Mouse (Mus musculus) heart, adult 2 months (tissue): ENCODE measurements around the gene Sgta. TPM values are rescaled to one million over a fixed set of nuclear protein-coding genes. Genes with fewer than 3 reads are reported as not detected.

ENCODE experiments used
- DNase-seq, 2 experiments: peaks; one replicate each; pipeline ENCODE4 v3.0.0; 2021
- H3K27ac ChIP-seq: fragments of 200-600 bp; 2 replicates; pipeline ENCODE4 v1.8.1; 2022
- H3K27me3 ChIP-seq: fragments of 200-500 bp; 2 replicates; pipeline ENCODE4 v1.6.1; 2012; ENCODE audit warnings: mild to moderate bottlenecking, low read length, inconsistent platforms, mixed read lengths; ENCODE audit not compliant: control insufficient read depth, insufficient read depth
- H3K36me3 ChIP-seq: fragments of 200-500 bp; 2 replicates; pipeline ENCODE4 v1.6.1; 2012; ENCODE audit warnings: low read length, inconsistent platforms; ENCODE audit not compliant: control insufficient read depth, insufficient read depth
- H3K4me1 ChIP-seq: fragments of 200-500 bp; 2 replicates; pipeline ENCODE4 v1.6.1; 2011; ENCODE audit warnings: low read length; ENCODE audit not compliant: control insufficient read depth, insufficient read depth
- H3K4me3 ChIP-seq: fragments of 200-600 bp; 2 replicates; pipeline ENCODE4 v1.8.1; 2022
- H3K79me2 ChIP-seq: fragments of 200-500 bp; replicated peaks from 2 replicates; pipeline ENCODE4 v1.6.1; 2012; ENCODE audit warnings: mild to moderate bottlenecking, inconsistent platforms, low read length, moderate library complexity, mixed read lengths; ENCODE audit not compliant: control insufficient read depth, insufficient read depth
- H3K9ac ChIP-seq: fragments of 200-500 bp; 2 replicates; pipeline ENCODE4 v1.6.1; 2012; ENCODE audit warnings: low read depth, mild to moderate bottlenecking, control low read depth, inconsistent platforms, low read length, mixed read lengths
- CTCF ChIP-seq: fragments of 200-600 bp; IDR thresholded peaks from 2 replicates; pipeline ENCODE4 v1.8.1; 2022; ENCODE audit warnings: antibody characterized with exemption, mild to moderate bottlenecking, moderate library complexity
- EP300 ChIP-seq: fragments of 200-500 bp; IDR thresholded peaks from 2 replicates; pipeline ENCODE4 v1.6.1; 2011; ENCODE audit warnings: low read depth, low read length, control low read depth; ENCODE audit not compliant: insufficient read depth
- POLR2A ChIP-seq: fragments of 200-500 bp; IDR thresholded peaks from 2 replicates; pipeline ENCODE4 v1.6.1; 2011; ENCODE audit warnings: mild to moderate bottlenecking, low read depth, low read length, control low read depth; ENCODE audit not compliant: insufficient read depth
- WGBS: fragments of 180-500 bp; shearing (Covaris S2); methylation state at CpG from one replicate; pipeline ENCODE4 v1.1.7; 2018; 5-methylcytosine and 5-hydroxymethylcytosine counted together
- intact Hi-C: fragments of 180-260 bp; cut with DNase I; formaldehyde crosslinking; loops from one replicate; pipeline ENCODE4 v1.15.1; 2025
- microRNA-seq, 2 experiments: library from miRNA; unstranded; fragments of <30 nt; microRNA quantifications; one replicate each; pipeline ENCODE4 v1.2.0; 2021
- polyA plus RNA-seq: library from polyadenylated mRNA; depleted of rRNA; stranded (reverse); fragments of >200 nt; gene quantifications from 2 replicates; pipeline ENCODE4 v1.2.3, GENCODE M21; 2012; rRNA removed
- total RNA-seq, 2 experiments: library from RNA; stranded (reverse); gene quantifications; 2 replicates each; pipeline ENCODE4 v1.2.3; 2021

The Sgta gene
- total and polyA plus RNA-seq, 3 experiments, result 84.5 to 158 (median 90.1) TPM

- Histone ChIP-seq H3K9ac (no peak overlapping the region), H3K4me3 (no peak overlapping the region), H3K27ac (no peak overlapping the region), H3K4me1 (no peaks in the 10 kb centered on the region), H3K27me3 (no peaks in the 10 kb centered on the region), H3K36me3 (no peaks in the 10 kb centered on the region), H3K79me2 (no peaks in the 10 kb centered on the region)
- DNase-seq, result no peak
- WGBS, result 29% methylated on average over 14 of the region's 14 CpGs
- no peak for TF ChIP-seq EP300
- no peak for TF ChIP-seq CTCF
- TF ChIP-seq POLR2A, result no peak
- intact Hi-C loops, result loop anchor here (2.0 to 5.0 kb wide), 5 partner anchors 44 to 251 kb away; no protein-coding TSS in a partner anchor
Measured at GRCm38 (mm10) chr10:80998021-80998420, 62.0 kb downstream of the Sgta start.

GRCm38 (mm10) chr10:80997332-80997731 lies 62.6 kb downstream of the Sgta start:
- Histone ChIP-seq H3K27ac (no peak overlapping the region), H3K4me1 (no peaks in the 10 kb centered on the region), H3K79me2 (no peaks in the 10 kb centered on the region), H3K9ac (no peak overlapping the region), H3K36me3 (no peaks in the 10 kb centered on the region), H3K4me3 (no peak overlapping the region), H3K27me3 (no peaks in the 10 kb centered on the region)
- TF ChIP-seq CTCF (no peak), POLR2A (no peak), EP300 (no peak)
- WGBS, result 82% methylated on average over 8 of the region's 8 CpGs
- no peak for DNase-seq
- intact Hi-C loops, result loop anchor here (5.0 kb wide), 3 partner anchors 45 to 250 kb away; no protein-coding TSS in a partner anchor

- H3K27me3 ChIP-seq, result no peaks in the 10 kb centered on the region
- TF ChIP-seq EP300 (no peak), CTCF (no peak), POLR2A (no peak)
- no peak overlapping the region for H3K27ac ChIP-seq
- no peaks in the 10 kb centered on the region for H3K4me1 ChIP-seq
- no peak for DNase-seq
- H3K4me3 ChIP-seq, result no peak overlapping the region
- H3K9ac ChIP-seq, result no peak overlapping the region
- 92% methylated on average over 8 of the region's 8 CpGs for WGBS
- no peaks in the 10 kb centered on the region for H3K79me2 ChIP-seq
- intact Hi-C loops, result loop anchor here (5.0 kb wide), 3 partner anchors 46 to 249 kb away; no protein-coding TSS in a partner anchor
- H3K36me3 ChIP-seq, result no peaks in the 10 kb centered on the region
Measured at GRCm38 (mm10) chr10:80996501-80996900, 63.5 kb downstream of the Sgta start.

GRCm38 (mm10) chr10:80995091-80995632 lies 64.8 kb downstream of the Sgta start:
- Histone ChIP-seq H3K27me3 (no peaks in the 10 kb centered on the region), H3K4me1 (no peaks in the 10 kb centered on the region), H3K9ac (no peak overlapping the region), H3K36me3 (no peaks in the 10 kb centered on the region), H3K27ac (peak overlapping the region; percentile 0), H3K79me2 (no peaks in the 10 kb centered on the region), H3K4me3 (no peak overlapping the region)
- WGBS, result 11% methylated on average over 21 of the region's 21 CpGs
- peak; percentile 77 to 84 for DNase-seq
- intact Hi-C loops, result loop anchor here (1.0 to 5.0 kb wide), 4 partner anchors 47 to 248 kb away; no protein-coding TSS in a partner anchor
- TF ChIP-seq EP300 (peak; percentile 96), CTCF (no peak)

GRCm38 (mm10) chr10:80994621-80995020 lies 65.4 kb downstream of the Sgta start:
- H3K27ac ChIP-seq, result peak overlapping the region; percentile 0; the same call in 1 of the 2 replicates

More at GRCm38 (mm10) chr10:80994621-80995020, 65.4 kb downstream of the Sgta start:
- TF ChIP-seq EP300, result peak; percentile 90
- TF ChIP-seq POLR2A, result no peak
- no peak for TF ChIP-seq CTCF
- WGBS, result 32% methylated on average over 4 of the region's 4 CpGs
- no peaks in the 10 kb centered on the region for H3K79me2 ChIP-seq
- DNase-seq, result peak; percentile 33 to 70
- H3K27me3 ChIP-seq, result no peaks in the 10 kb centered on the region
- H3K9ac ChIP-seq, result no peak overlapping the region
- no peaks in the 10 kb centered on the region for H3K4me1 ChIP-seq
- H3K4me3 ChIP-seq, result no peak overlapping the region
- intact Hi-C loops, result loop anchor here (1.0 to 5.0 kb wide), 4 partner anchors 48 to 247 kb away; no protein-coding TSS in a partner anchor
- H3K36me3 ChIP-seq, result no peaks in the 10 kb centered on the region

Small RNAs within 50 kb of the gene (microRNA-seq; reads per million reads assigned to microRNA genes)
- 0 reads per million in 2 experiments for gene Mir5615-1
- 0 reads per million in 2 experiments for gene Mir5615-2

Other genes starting within 250 kb of the Sgta start
- gene Jsrp1, start 246.7 kb downstream of the Sgta start, total RNA-seq, result 1 to 10 TPM in 1 of 2 experiments, under 1 TPM in 1; 0.25 to 1.1 TPM
- gene Jsrp1, start 246.7 kb downstream of the Sgta start, polyA plus RNA-seq, result 0.21 and 0.56 TPM in 2 replicates
- gene Oaz1, start 233.5 kb downstream of the Sgta start, total RNA-seq, result 100 to 1,000 TPM; 850 to 914 TPM
- 1,001 and 1,201 TPM in 2 replicates for gene Oaz1, start 233.5 kb downstream of the Sgta start, polyA plus RNA-seq
- gene Lingo3, start 216.1 kb downstream of the Sgta start, total RNA-seq, result 10 to 100 TPM; 10.7 to 15.8 TPM
- 12.0 and 15.1 TPM in 2 replicates for gene Lingo3, start 216.1 kb downstream of the Sgta start, polyA plus RNA-seq
- gene Lsm7, start 205.0 kb downstream of the Sgta start, total RNA-seq, result 10 to 100 TPM; 19.4 to 23.2 TPM
- 74.9 and 79.9 TPM in 2 replicates for gene Lsm7, start 205.0 kb downstream of the Sgta start, polyA plus RNA-seq
- 10 to 100 TPM; 15.4 to 16.8 TPM for gene Sppl2b, start 204.9 kb downstream of the Sgta start, total RNA-seq
- 51.4 and 74.2 TPM in 2 replicates for gene Sppl2b, start 204.9 kb downstream of the Sgta start, polyA plus RNA-seq
- gene Tmprss9, start 188.3 kb downstream of the Sgta start, total RNA-seq, result not detected
- 0.02 TPM in 1 of 2 replicates, not detected in the other for gene Tmprss9, start 188.3 kb downstream of the Sgta start, polyA plus RNA-seq
- 100 to 1,000 TPM; 126 to 133 TPM for gene Timm13, start 159.2 kb downstream of the Sgta start, total RNA-seq
- gene Timm13, start 159.2 kb downstream of the Sgta start, polyA plus RNA-seq, result 151 and 188 TPM in 2 replicates
- gene Lmnb2, start 141.9 kb downstream of the Sgta start, total RNA-seq, result 1 to 10 TPM; 3.6 to 5.4 TPM
- 5.4 and 7.4 TPM in 2 replicates for gene Lmnb2, start 141.9 kb downstream of the Sgta start, polyA plus RNA-seq
- 10 to 100 TPM; 10.9 to 13.9 TPM for gene Gadd45b, start 130.1 kb downstream of the Sgta start, total RNA-seq
- 10.0 and 10.1 TPM in 2 replicates for gene Gadd45b, start 130.1 kb downstream of the Sgta start, polyA plus RNA-seq
- under 1 TPM; 0.50 to 0.63 TPM for gene Gng7, start 45.2 kb downstream of the Sgta start, total RNA-seq
- 0.68 and 1.1 TPM in 2 replicates for gene Gng7, start 45.2 kb downstream of the Sgta start, polyA plus RNA-seq
- gene Diras1, start 34.5 kb downstream of the Sgta start, total RNA-seq, result not detected
- 0.04 and 0.06 TPM in 2 replicates for gene Diras1, start 34.5 kb downstream of the Sgta start, polyA plus RNA-seq
- 10 to 100 TPM; 13.9 to 14.4 TPM for gene Slc39a3, start 22.8 kb downstream of the Sgta start, total RNA-seq
- gene Slc39a3, start 22.8 kb downstream of the Sgta start, polyA plus RNA-seq, result 20.5 and 21.9 TPM in 2 replicates
- gene Thop1, start 9.9 kb upstream of the Sgta start, total RNA-seq, result 10 to 100 TPM; 11.3 to 15.5 TPM
- 15.2 and 17.0 TPM in 2 replicates for gene Thop1, start 9.9 kb upstream of the Sgta start, polyA plus RNA-seq
- gene Creb3l3, start 38.7 kb upstream of the Sgta start, total RNA-seq, result under 1 TPM; 0.36 to 0.70 TPM
- 0.06 and 0.15 TPM in 2 replicates for gene Creb3l3, start 38.7 kb upstream of the Sgta start, polyA plus RNA-seq
- gene Map2k2, start 45.7 kb upstream of the Sgta start, total RNA-seq, result 100 to 1,000 TPM; 115 to 123 TPM
- gene Map2k2, start 45.7 kb upstream of the Sgta start, polyA plus RNA-seq, result 89.3 and 116 TPM in 2 replicates
- 10 to 100 TPM; 35.2 to 41.4 TPM for gene Zbtb7a, start 75.0 kb upstream of the Sgta start, total RNA-seq
- 16.1 and 20.6 TPM in 2 replicates for gene Zbtb7a, start 75.0 kb upstream of the Sgta start, polyA plus RNA-seq
- gene Pias4, start 107.7 kb upstream of the Sgta start, total RNA-seq, result 10 to 100 TPM; 14.1 to 16.5 TPM
- gene Pias4, start 107.7 kb upstream of the Sgta start, polyA plus RNA-seq, result 22.3 and 23.3 TPM in 2 replicates
- 1,000 to 10,000 TPM; 1,027 to 1,244 TPM for gene Eef2, start 116.5 kb upstream of the Sgta start, total RNA-seq
- gene Eef2, start 116.5 kb upstream of the Sgta start, polyA plus RNA-seq, result 887 and 1,187 TPM in 2 replicates
- gene Dapk3, start 122.8 kb upstream of the Sgta start, total RNA-seq, result 10 to 100 TPM; 27.8 to 29.0 TPM
- gene Dapk3, start 122.8 kb upstream of the Sgta start, polyA plus RNA-seq, result 30.6 and 35.5 TPM in 2 replicates
- not detected for gene 4930442H23Rik, start 123.7 kb upstream of the Sgta start, total RNA-seq
- not detected in 2 replicates for gene 4930442H23Rik, start 123.7 kb upstream of the Sgta start, polyA plus RNA-seq
- 1 to 10 TPM; 8.7 to 8.8 TPM for gene Nmrk2, start 141.9 kb upstream of the Sgta start, total RNA-seq
- 4.7 and 6.3 TPM in 2 replicates for gene Nmrk2, start 141.9 kb upstream of the Sgta start, polyA plus RNA-seq
- under 1 TPM in 1 of 2 experiments, not detected in 1; 0.09 TPM for gene Atcay, start 170.7 kb upstream of the Sgta start, total RNA-seq
- gene Atcay, start 170.7 kb upstream of the Sgta start, polyA plus RNA-seq, result 0.14 and 0.20 TPM in 2 replicates
- gene Zfr2, start 173.0 kb upstream of the Sgta start, total RNA-seq, result 1 to 10 TPM; 1.8 to 2.0 TPM
- 5.0 and 6.3 TPM in 2 replicates for gene Zfr2, start 173.0 kb upstream of the Sgta start, polyA plus RNA-seq
- under 1 TPM; 0.48 to 0.86 TPM for gene Matk, start 192.8 kb upstream of the Sgta start, total RNA-seq
- gene Matk, start 192.8 kb upstream of the Sgta start, polyA plus RNA-seq, result 0.97 and 1.5 TPM in 2 replicates
- 100 to 1,000 TPM in 1 of 2 experiments, 10 to 100 TPM in 1; 85.7 to 101 TPM for gene Mrpl54, start 206.8 kb upstream of the Sgta start, total RNA-seq
- 66.7 and 93.2 TPM in 2 replicates for gene Mrpl54, start 206.8 kb upstream of the Sgta start, polyA plus RNA-seq
- 100 to 1,000 TPM; 111 to 123 TPM for gene Apba3, start 206.8 kb upstream of the Sgta start, total RNA-seq
- 151 TPM in 2 replicates for gene Apba3, start 206.8 kb upstream of the Sgta start, polyA plus RNA-seq
- not detected for gene Tjp3, start 231.4 kb upstream of the Sgta start, total RNA-seq
- gene Tjp3, start 231.4 kb upstream of the Sgta start, polyA plus RNA-seq, result 0.12 and 0.78 TPM in 2 replicates
- 10 to 100 TPM; 27.0 to 28.0 TPM for gene Pip5k1c, start 232.8 kb upstream of the Sgta start, total RNA-seq
- 37.5 and 44.2 TPM in 2 replicates for gene Pip5k1c, start 232.8 kb upstream of the Sgta start, polyA plus RNA-seq